Mouse (Mus musculus) thymus, adult 2 months (tissue): ENCODE data around the gene Plekhm1. TPM values are rescaled to one million over a fixed set of nuclear protein-coding genes. Genes with fewer than 3 reads are reported as not detected.

ENCODE experiments used
- DNase-seq: peaks from one replicate; pipeline ENCODE4 v3.0.0; 2021
- H3K27ac ChIP-seq: fragments of 200-500 bp; 2 replicates; pipeline ENCODE4 v1.5.1; 2012; ENCODE audit warnings: low read length, control low read depth; ENCODE audit not compliant: control insufficient read depth, insufficient read depth
- H3K27me3 ChIP-seq: fragments of 200-500 bp; 2 replicates; pipeline ENCODE4 v1.6.1; 2012; ENCODE audit warnings: mild to moderate bottlenecking, low read length, moderate library complexity, mixed read lengths; ENCODE audit not compliant: control insufficient read depth, insufficient read depth
- H3K36me3 ChIP-seq: fragments of 200-500 bp; 2 replicates; pipeline ENCODE4 v1.6.1; 2012; ENCODE audit warnings: mild to moderate bottlenecking, low read length, moderate library complexity; ENCODE audit not compliant: control insufficient read depth, insufficient read depth
- H3K4me1 ChIP-seq: fragments of 200-500 bp; replicated peaks from 2 replicates; pipeline ENCODE4 v1.6.1; 2012; ENCODE audit warnings: low read length; ENCODE audit not compliant: control insufficient read depth, insufficient read depth
- H3K4me3 ChIP-seq: fragments of 200-500 bp; 2 replicates; pipeline ENCODE4 v1.5.1; 2012; ENCODE audit warnings: mild to moderate bottlenecking, low read length, control low read depth, moderate library complexity; ENCODE audit not compliant: control insufficient read depth, insufficient read depth
- CTCF ChIP-seq: fragments of 200-500 bp; IDR thresholded peaks from 2 replicates; pipeline ENCODE4 v1.5.1; 2012; ENCODE audit warnings: mild to moderate bottlenecking, control low read depth, low read length, moderate library complexity, borderline replicate concordance; ENCODE audit not compliant: control insufficient read depth, poor library complexity, insufficient read depth; ENCODE audit errors: extremely low read depth
- POLR2A ChIP-seq: fragments of 200-500 bp; IDR thresholded peaks from 2 replicates; pipeline ENCODE4 v1.6.1; 2012; ENCODE audit warnings: mild to moderate bottlenecking, low read length, control low read depth, moderate library complexity; ENCODE audit not compliant: control insufficient read depth, poor library complexity, insufficient read depth; ENCODE audit errors: extremely low read depth
- WGBS: fragments of 180-500 bp; shearing (Covaris S2); methylation state at CpG from one replicate; pipeline ENCODE4 v1.1.7; 2018; 5-methylcytosine and 5-hydroxymethylcytosine counted together
- polyA plus RNA-seq: library from polyadenylated mRNA; depleted of rRNA; stranded (reverse); fragments of >200 nt; gene quantifications from 2 replicates; pipeline ENCODE4 v1.2.3, GENCODE M21; 2012

Gene Plekhm1
- polyA plus RNA-seq, 1 experiment, result 43.6 TPM

- TF ChIP-seq CTCF (no peak), POLR2A (no peak)
- DNase-seq, result no peak
- Histone ChIP-seq H3K4me3 (no peak overlapping the region), H3K27ac (no peak overlapping the region), H3K36me3 (peaks cover 25% of the 10 kb centered on the region), H3K4me1 (peaks cover 17% of the 10 kb centered on the region), H3K27me3 (no peaks in the 10 kb centered on the region)
- 96% methylated on average over 19 of the region's 19 CpGs for WGBS
These were observed 72.9 kb downstream of the Plekhm1 start for GRCm38 (mm10) chr11:103339414-103340119.

GRCm38 (mm10) chr11:103338671-103339070, 73.8 kb downstream of the Plekhm1 start:
- H3K27ac ChIP-seq, result no peak overlapping the region

GRCm38 (mm10) chr11:103338119-103338518, 74.4 kb downstream of the Plekhm1 start:
- no peak for DNase-seq
- no peaks in the 10 kb centered on the region for H3K27me3 ChIP-seq
- 90% methylated on average over 7 of the region's 7 CpGs for WGBS
- peaks cover 35% of the 10 kb centered on the region for H3K36me3 ChIP-seq
- TF ChIP-seq POLR2A (no peak), CTCF (no peak)
- H3K4me3 ChIP-seq, result no peak overlapping the region
- H3K27ac ChIP-seq, result no peak overlapping the region
- peaks cover 8% of the 10 kb centered on the region for H3K4me1 ChIP-seq

More at GRCm38 (mm10) chr11:103338671-103339070, 73.8 kb downstream of the Plekhm1 start:
- H3K4me1 ChIP-seq, result peaks cover 14% of the 10 kb centered on the region
- no peak for TF ChIP-seq CTCF
- no peak for TF ChIP-seq POLR2A
- no peak for DNase-seq
- no peaks in the 10 kb centered on the region for H3K27me3 ChIP-seq
- no peak overlapping the region for H3K4me3 ChIP-seq
- peaks cover 30% of the 10 kb centered on the region for H3K36me3 ChIP-seq
- WGBS, result over 99% methylated on average over 6 of the region's 6 CpGs

- Histone ChIP-seq H3K36me3 (peaks cover 35% of the 10 kb centered on the region), H3K4me1 (no peaks in the 10 kb centered on the region; the same call in 1 of the 2 replicates), H3K27ac (no peak overlapping the region), H3K4me3 (no peak overlapping the region), H3K27me3 (no peaks in the 10 kb centered on the region)
- 96% methylated on average over 2 of the region's 2 CpGs for WGBS
- DNase-seq, result no peak
- no peak for TF ChIP-seq POLR2A
- no peak for TF ChIP-seq CTCF
These were observed 75.3 kb downstream of the Plekhm1 start for GRCm38 (mm10) chr11:103337180-103337579.

- no peak for DNase-seq
- no peak overlapping the region for H3K4me3 ChIP-seq
- no peaks in the 10 kb centered on the region for H3K27me3 ChIP-seq
- H3K4me1 ChIP-seq, result no peaks in the 10 kb centered on the region
- WGBS, result 98% methylated on average over 5 of the region's 5 CpGs
- H3K36me3 ChIP-seq, result peaks cover 35% of the 10 kb centered on the region
- no peak overlapping the region for H3K27ac ChIP-seq
- TF ChIP-seq POLR2A (no peak), CTCF (no peak)
These were observed 76.9 kb downstream of the Plekhm1 start for GRCm38 (mm10) chr11:103335561-103335960.

- H3K36me3 ChIP-seq, result peaks cover 35% of the 10 kb centered on the region
- WGBS, result 93% methylated on average over 9 of the region's 9 CpGs
These were observed 77.6 kb downstream of the Plekhm1 start for GRCm38 (mm10) chr11:103334925-103335324.

More at GRCm38 (mm10) chr11:103334925-103335324, 77.6 kb downstream of the Plekhm1 start:
- H3K4me3 ChIP-seq, result no peak overlapping the region
- H3K27ac ChIP-seq, result no peak overlapping the region
- TF ChIP-seq POLR2A (no peak), CTCF (no peak)
- no peak for DNase-seq
- H3K27me3 ChIP-seq, result no peaks in the 10 kb centered on the region
- H3K4me1 ChIP-seq, result no peaks in the 10 kb centered on the region
